Mouse (Mus musculus): Measurements from ENCODE around the gene Irf3.

The Irf3 gene

DNA sequence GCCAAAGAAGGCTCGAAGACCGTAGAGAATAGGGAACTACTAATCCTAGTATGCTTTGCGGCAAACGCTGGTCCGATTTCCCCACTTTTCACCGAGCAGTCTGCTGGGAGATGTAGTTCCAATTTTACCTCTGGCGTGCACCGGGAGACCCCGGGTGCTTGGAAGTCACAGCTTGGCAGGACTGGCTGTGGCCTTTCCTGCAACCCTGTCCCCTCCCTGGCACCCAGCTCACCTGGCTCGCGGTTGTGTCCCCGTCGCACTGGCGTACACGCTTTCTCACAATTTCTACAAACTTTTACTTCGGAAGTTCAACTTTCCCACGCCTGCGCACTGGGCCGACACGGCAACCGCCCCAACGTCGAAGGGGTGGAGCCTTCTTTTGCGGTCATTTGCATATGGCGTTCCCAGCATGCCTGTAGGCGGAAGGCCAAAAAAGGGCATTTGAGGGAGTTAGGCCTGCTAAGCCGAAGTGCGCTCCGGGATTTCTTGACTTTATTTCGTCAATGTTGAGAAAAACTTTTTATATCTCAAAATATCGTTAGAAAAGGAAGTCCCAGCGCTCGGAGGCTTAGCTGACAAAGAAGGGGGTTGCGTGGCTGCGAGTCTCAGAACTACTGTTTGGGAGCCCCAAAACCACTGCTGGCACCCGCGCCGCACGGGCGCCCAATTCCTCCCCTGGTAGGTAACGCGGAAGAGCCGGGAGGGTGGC lies at the start of gene Irf3:
Gene Irf3 (plus strand): TSS at position 418 of the 709 bp plus-strand sequence.
- DNase-seq, result peak; percentile 96 to 97

DNA sequence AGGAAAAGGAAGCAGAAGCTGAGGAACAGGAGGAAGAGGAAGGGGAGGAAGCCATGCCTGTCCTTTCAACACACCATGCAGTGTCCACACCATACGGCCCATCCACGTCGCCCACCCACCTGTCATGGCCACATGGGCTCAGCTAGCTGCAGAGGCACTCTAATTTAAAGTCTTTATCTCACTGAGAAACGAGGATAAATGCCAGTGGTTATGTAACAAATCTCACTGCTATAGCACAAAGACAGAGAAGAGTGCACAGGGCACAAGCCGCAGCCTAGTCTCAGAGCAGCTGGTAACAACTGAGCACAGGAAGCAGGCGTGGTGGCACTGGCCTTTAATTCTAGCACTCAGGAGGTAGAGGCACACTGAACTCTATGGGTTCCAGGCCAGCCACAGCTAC lies 47.5 kb upstream of the Irf3 start:
- DNase-seq, result no peak

DNA sequence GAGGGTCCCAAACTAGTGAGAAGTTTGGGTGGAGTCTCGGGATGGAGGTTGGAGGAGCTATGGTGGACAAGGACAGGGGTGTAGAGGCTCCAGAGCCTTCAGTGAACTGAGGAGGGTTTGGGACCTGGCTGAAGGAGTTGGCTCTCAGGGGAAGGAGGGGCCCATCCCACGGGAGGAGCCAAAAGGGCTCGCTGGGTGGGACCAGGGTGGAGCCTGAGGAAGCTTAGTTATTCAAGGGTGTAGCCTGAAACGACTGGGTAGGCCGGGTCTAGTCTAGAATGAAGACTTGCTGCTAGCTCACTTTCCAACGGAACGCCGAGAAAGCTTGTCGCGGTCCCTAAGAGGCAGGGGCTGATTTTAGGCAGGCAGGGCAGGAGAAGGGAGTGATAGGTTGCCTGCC lies 45.5 kb upstream of the Irf3 start:
- DNase-seq, result peak; percentile 82 to 86

DNA sequence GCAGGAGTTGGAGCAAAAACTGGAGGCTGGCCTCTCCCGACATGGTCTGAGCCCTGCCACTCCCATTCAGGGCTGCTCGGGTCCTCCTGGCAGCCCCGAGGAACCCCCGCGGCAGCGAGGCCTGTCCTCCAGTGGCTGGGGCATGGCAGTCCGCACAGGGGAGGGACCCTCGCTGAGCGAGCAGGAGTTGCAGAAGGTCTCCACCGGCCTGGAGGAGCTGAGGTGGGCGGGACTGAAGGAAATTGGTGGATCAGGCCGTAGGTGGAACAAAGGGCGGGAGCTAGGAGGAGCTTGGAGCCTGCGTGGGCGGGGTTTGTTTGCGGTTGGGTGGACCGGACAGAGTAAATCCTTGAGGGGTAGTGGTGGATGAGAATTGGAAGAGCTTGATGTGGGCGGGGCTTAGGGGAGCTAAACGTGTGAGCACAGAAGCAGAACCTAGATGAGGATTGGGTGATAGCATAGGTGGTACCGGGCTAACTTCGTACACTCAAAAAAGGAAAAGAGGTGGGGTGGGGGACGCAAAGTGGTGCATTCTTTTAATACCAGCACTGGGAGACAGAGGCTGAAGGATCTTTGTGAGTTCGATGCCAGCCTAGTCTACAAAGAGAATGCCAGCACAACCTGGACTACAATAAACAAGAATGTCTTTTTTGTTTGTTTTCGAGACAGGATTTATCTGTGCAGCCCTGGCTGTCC lies 44.7 kb upstream of the Irf3 start:
- peak; percentile 96 for DNase-seq

DNA sequence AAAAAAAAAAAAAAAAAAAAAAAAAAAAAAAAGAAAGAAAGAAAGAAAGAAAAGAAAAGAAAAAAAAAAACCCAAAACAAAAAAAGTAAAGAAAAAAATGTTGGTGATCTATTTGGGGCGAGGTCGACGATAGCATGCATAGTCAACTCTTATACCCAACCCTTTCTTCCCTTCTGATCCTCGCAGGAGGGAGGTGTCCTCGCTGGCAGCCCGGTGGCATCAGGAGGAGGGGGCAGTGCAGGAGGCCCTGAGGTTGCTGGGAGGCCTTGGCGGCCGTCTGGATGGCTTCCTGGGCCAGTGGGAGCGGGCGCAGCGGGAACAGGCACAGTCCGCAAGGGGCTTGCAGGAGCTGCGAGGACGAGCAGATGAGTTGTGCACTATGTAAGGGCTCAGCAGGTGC lies 43.9 kb upstream of the Irf3 start:
- no peak for DNase-seq

DNA sequence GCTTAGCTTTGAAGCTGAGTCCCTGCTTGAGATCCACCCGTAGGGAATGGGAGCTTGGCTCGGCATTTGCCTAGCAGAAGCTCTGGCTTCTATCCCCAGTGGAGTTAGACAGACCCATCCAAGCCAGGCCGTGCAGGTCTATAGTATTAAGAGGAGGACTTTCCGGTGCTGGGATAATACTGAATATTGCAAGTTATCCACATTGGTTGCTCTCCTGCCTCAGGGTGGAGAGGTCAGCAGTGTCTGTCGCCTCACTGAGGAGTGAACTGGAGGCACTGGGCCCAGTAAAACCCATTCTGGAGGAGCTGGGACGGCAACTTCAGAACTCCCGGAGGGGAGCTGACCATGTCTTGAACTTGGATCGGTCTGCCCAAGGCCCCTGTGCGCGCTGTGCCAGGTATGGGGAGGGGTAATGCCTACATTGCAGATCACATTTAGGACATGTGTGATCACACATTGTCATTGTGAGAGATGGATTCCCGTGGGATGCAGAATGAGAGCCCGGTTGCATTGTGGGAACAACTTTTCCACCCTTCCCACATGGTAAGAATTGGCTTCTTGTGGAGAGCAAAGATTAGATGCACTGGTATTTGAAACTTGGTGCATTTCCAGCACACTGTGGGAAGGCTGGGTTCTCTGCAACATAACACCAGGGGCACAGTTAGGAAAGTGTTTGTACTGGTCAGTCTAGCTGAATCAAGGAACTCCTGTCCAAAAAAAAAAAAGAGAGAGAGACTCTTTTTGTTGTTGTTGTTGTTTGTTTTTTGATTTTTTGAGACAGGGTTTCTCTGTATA lies 43.2 kb upstream of the Irf3 start:
- DNase-seq, result no peak

DNA sequence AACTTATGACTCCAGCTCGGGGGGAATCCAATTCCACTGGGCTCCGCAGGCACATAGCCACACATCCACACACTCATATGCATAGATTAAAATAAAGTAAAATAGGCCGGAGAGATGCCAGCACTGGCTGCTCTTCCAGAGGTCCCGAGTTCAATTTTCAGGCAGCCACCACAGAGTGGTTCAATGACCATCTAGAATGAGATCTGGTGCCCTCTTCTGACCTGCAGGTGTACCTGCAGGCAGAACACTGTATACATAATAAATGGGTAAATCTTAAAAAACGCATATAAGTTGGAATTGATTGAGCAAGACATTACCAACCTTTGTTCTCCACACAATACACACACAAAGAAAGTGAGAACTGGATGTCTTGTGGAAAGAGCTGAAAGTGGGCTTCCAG lies 41.8 kb upstream of the Irf3 start:
- DNase-seq, result no peak

DNA sequence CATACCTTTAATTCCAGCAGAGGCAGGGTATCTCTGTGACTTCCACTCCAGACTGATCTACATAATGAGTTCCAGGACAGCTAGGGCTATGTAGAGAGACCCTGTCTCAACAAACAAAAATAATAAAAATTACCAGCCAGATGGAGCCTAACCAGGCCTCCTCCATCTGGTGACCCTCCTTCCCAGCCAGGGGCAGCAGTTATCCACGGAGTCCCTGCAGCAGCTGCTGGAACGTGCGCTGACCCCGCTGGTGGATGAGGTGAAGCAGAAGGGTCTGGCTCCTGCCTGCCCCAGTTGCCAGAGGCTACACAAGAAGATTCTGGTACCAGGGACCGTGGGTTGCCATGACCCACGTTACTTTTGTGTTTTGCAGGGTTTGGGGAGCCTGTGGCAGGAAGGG lies 41.2 kb upstream of the Irf3 start:
- DNase-seq, result no peak

DNA sequence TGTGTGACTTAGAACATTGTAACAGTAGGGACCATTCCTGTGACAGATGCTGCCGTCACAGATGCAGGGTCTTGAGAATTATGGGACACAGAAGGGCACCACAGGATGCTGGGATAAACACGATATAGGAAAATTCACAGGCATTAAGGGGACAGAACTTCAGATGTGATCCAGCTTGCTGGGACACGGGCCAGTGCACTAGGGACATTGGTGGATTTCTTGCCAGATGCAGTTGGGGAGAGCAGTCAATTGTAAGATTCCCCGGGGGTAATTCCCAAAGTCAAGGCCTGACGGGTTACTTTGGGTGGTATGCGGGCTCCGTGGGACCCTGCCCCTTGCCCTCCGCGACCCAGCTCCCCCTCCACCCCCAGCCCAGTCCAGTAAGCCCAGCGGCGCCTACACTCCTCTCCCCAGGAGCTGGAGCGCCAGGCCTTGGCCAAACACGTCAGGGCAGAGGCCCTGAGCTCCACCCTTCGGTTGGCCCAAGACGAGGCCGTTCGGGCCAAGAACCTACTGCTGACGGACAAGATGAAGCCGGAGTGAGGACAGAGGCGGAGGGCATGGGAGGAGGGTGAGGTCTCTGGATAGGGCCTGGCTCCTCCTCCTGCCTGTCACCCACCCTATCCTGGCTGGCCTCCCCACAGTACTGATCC lies 40.1 kb upstream of the Irf3 start:
- DNase-seq, result no peak

DNA sequence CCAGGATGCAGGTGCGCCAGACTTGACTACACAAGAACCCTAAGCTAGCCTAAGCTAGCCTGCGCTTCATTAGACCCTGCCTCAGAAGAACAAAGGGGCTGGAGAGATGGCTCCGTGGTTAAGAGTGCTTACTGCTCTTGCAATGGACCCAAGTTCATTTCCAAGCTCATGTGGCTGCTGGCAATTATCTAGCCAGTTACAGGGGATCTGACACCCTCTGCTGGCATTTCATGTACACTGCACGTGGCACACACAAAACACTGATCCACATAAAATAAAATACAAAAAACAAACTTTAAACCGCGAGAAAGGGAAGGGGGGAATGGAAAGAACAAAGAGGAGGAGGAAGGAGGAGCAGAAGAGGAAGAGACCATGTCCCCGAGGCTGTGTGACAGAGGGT lies 39.2 kb upstream of the Irf3 start:
- DNase-seq, result peak; percentile 48 to 64

DNA sequence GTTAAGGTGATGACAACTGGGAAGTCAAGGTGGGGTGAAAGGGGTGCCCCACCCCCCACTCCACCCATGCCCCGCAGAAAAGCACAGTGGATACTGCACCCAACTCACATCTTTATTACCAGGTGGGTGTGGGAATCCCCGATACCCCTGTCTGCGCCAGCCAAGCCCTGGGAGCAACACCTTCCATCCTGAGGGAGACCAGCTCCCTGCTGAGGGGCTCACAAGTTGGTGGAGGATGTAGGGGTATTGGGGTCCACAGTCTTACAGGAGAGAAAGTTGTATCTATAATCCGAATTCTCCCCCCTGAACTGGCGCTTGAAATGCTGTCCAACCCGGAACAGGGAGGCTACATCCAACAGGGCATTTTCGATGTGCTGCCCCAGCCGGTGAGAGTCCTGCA lies 38.2 kb upstream of the Irf3 start:
- no peak for DNase-seq

DNA sequence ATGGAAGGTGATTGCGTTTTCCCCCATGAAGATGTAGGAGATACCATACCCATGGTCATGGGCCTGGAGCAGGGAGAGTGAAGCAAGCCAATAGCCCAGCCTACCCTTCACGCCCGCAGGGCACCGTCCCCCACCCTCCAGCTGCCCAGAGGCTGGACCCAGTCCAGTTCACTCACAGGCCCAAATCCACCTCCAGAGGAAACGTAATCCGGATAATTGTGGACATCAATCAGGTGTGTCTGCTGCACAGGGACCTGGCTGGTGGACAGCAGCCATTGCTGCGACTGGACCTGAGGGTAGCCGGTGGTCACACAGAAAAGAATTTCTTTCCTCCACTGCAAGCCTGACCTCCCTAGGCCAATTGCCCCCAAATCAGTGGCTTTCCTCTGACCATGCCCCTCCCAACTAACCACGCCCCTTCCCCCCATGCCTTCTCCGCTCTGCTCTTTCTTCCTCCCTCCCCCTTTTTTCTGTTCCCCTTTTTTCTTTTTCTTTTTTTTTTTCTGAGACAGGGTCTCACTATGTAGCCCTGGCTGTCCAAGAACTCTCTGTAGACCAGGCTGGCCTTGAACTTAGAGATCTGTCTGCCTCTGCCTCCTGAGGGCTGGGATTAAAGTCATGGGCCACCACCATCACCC lies 37.5 kb upstream of the Irf3 start:
- no peak for DNase-seq

DNA sequence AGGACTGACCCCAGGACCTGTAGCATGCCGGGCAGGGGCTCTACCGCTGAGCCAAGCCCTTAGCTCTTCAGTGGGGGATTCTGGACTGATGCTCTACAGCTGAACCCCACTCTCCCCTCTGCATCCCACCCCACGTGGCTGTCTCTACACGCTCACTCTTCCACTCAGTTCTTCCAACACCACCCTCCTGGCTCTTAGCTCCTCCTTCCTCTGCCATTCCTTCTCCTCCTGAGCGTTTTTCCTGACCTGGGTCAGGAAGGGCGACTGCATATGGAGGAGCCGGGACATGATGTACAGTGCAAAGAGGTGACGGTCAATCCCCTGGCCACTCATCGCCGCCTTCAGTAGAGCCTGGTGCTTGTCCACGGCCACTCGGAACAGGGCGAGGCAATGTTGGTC lies 36.9 kb upstream of the Irf3 start:
- no peak for DNase-seq

DNA sequence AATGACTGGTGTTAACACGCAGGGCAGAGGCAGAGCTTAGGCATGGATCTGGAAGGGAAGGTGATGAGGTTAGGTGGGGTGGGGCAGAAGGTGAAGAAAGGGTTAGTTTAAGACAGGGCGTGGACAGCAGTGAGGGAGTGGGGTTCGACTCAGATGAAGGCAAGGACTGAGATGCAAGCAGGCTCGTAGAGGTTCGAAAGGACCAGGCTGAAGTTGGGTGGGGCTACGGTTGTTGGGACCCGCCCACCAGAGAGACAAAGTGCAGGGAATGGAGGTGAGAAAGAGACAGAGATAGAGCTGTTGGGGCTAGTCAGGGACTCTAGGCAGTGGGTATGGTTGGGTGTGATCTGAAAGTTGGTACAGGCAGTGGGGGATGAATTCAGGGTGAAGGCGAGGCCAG lies 35.1 kb upstream of the Irf3 start:
- no peak for DNase-seq

DNA sequence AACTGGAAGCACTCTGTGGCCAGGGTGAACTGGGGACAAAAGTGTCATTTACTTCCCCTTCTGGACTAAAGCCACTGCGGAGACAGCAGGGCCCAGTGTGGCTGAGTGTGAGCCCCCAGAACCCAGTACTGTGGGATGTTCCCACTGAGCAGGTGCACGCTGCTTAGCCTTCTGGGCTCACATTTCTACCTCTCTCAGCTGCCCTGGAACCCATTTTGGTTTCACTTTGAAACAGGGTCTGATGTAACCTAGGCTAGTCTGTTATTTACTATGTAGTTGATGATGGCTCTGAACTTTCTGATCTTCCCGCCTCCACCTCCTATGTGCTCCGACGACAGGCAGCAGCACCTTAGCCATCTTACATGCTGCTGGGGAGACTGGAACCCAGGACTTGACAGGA lies 34.6 kb upstream of the Irf3 start:
- DNase-seq, result no peak

DNA sequence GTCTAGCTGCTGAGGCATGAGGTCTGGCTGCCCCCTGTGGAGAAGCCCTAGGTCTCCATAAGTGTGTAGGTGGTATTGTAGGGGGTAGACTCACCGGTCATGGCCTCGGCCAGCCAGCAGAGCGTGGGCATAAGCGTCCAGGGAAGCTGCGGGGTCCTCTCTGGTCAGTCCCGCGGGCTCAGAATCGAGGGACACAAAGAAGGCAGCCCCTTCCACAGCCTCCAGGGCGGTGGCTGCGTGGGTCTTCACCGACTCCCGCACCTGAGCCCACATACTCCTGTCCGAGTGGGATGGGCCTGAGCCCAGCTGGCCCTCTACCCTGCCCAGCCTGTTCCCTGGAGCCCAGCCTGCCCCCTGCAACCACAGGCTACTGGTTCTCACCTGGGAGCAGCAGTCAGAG lies 32.5 kb upstream of the Irf3 start:
- no peak for DNase-seq

DNA sequence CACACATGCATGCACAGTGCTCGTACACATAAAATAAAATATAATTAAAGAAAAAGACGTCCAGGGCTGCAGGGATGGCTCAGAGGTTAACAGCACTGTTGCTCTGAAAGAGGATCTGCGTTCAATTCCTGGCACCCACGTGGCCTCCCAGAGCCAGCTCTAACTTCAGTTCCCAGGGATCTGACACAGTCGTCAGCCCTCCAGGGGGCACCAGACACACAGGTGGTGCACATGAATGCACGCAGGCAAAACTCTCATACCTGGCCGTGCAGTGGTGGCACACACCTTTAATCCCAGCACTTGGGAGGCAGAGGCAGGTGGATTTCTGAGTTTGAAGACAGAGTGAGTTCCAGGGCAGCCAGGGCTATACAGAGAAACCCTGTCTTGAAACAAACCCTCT lies 31.5 kb upstream of the Irf3 start:
- peak in 1 of 2 experiments; percentile 46 for DNase-seq

DNA sequence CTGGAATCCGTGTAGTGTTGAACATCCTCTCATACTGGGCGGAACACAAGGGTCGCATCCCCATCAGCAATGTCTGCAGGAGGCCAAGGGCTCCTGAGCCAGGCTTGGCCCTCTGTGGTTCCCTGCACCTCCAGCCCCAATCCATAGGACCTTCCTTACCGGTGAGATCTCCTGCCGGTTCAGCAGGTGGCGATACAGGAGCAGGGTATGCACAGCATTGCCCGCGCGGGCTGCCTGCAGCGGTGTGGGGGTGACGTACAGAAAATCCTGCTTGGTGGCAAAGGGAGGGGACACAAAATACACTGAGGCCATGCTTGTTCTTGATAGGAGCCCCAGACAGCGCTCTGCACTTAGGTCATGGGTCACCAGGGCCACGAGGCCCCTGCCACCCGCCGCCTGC lies 30.8 kb upstream of the Irf3 start:
- no peak for DNase-seq

DNA sequence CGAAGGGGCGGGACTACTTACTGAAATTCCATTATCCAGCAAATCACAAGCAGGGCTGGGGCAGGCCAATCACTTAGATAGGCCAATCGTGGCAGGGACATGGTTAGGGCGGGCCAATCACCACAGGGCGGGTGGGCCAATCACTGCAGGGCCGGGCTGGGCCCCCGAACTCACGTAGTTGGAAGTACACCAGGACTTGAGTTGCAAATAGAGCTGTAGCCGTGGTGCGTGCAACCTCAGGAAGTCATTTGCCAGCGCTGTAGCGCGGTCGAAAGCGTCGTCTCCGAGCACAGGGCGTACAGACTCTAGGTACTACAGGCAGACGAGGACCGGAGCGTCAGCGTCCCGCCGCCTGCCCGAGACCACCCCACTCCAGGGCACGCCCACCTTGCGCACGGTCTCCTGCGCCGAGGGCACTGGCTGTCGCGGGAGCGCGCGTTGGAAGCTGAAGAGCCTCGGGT lies 27.2 kb upstream of the Irf3 start:
- peak; percentile 85 to 86 for DNase-seq

DNA sequence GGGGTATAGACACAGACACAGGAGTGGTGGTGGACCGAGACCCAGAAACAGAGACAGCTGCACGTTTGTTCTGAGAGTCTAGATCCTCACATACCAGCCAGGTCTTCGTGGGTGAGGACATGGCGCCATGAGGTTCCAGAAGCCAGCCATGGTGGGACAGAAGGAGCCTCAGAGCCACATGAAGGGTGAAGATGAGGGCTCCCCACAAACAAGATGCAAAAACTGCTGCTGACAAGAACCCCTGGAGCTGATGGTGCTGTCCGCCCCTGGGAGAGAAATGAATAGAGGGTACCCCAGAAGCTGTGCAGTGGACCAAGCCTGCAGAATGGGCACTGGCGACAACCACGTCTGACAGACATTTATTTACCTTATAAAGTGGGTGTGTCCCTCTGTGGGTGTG lies 26.3 kb upstream of the Irf3 start:
- DNase-seq, result no peak

DNA sequence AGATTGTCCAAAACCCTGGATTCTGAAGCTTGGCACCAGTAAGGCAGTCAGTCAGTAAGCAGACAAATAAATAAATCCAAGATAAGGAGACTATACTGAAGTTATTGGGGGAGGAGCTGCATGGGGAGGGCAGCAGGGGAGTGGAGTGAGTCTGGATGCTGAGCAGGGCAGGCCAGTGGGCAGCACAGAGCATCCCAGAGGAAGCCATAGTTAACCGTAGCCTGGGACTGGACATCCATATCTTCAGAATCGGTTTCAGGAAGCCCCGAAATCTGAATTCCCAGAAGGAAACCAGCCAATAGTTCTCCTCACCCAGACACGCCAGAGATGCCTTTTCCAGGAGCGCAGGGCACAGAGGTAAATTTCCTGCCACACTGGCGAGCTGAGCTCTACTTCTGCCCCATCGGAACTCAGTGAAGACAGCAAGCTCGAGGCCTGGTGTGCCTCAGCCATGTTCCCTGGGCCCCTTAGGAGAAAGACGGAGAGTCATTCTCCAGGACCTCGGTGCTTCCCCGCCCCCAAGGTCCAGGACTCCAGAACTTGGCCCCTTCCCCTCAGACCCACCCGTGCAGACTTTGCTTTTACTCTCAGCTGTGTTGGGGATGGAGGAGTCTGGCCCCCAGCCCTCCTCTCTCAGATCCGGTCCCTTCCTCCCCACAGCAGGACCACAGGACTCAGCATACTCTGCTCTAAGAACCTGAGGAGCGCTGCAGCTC lies 23.9 kb upstream of the Irf3 start:
- DNase-seq, result no peak
